Mouse (Mus musculus) embryonic fibroblast, embryonic 13.5 days (primary cell): Measurements from ENCODE around the gene Lck.

Experiments used
- CTCF ChIP-seq: IDR thresholded peaks from 2 replicates; pipeline ENCODE4 v1.5.1; 2011; ENCODE audit warnings: mild to moderate bottlenecking, control low read depth, low read length, moderate library complexity, borderline replicate concordance; ENCODE audit not compliant: insufficient read depth
- POLR2A ChIP-seq: IDR thresholded peaks from 2 replicates; pipeline ENCODE4 v1.6.1; 2011; ENCODE audit warnings: low read depth, mild to moderate bottlenecking, control low read depth, low read length, moderate library complexity

DNA sequence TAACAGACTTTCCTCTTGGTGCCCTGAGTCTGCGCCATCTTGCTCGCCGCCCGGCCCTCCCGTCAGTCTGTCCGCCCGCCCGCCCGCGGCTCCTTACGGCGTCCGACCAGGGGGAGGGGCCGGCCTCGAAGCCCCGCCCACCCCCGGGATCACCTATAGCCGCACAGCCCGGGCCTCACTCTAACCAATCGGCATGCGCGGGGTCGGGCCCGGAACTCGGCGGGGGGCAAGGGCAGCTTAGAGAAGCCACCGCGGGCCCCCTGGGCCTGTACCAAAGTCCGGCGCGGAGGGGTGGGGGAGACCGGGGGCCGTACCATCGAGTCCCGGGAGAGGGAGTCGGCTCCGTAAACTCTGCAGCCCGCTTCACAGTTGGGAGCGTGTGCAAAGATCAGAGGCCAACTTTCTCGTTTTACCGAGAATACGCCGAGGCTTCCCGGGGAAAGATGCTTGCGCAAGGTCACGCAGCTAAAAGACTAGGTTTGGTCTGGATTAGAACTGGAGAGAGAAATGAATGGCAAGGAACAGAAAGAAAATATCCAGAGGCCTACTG is 30.8 kb downstream of the Lck start, which contains the start of gene Hdac1:
- TF ChIP-seq CTCF (no peak), POLR2A (peak; percentile 77)
